Mouse (Mus musculus): ENCODE data around the gene Ikbkg. TPM values are rescaled to one million over a fixed set of nuclear protein-coding genes. Genes with fewer than 3 reads are reported as not detected.

Ikbkg gene
- total and polyA plus RNA-seq, 3 experiments: 20.5 to 40.6 (median 26.4) TPM

GRCm38 (mm10) chrX:74400136-74400535 is 7.0 kb downstream of the Ikbkg start (continued):
- TF ChIP-seq TCF12 (IDR thresholded peaks at IDR 0.05; ENCODE audit: low read depth, low read length): no peak
- TF ChIP-seq BHLHE40 (IDR thresholded peaks at IDR 0.05; ENCODE audit: low read depth, low read length): no peak
- no peak for TF ChIP-seq POLR2A (IDR thresholded peaks at IDR 0.05; ENCODE audit: low read depth, low read length)

GRCm38 (mm10) chrX:74408340-74408739 is 15.2 kb downstream of the Ikbkg start:
- Histone ChIP-seq H3K36me3 (replicated peaks in 1 of 2; ENCODE audit: control insufficient read depth in 1 of 2, insufficient read depth in 1 of 2, low read length in 1 of 2) (peaks cover 22 to 55% of the 10 kb centered on the region in 2 experiments), H3K4me2 (ENCODE audit: insufficient read depth, low read depth, poor library complexity, severe bottlenecking) (no peak overlapping the region), H3K79me2 (replicated peaks; ENCODE audit: control insufficient read depth, extremely low read depth, insufficient read depth, poor library complexity, severe bottlenecking) (no peaks in the 10 kb centered on the region), H3K9me3 (replicated peaks; ENCODE audit: low read length) (no peaks in the 10 kb centered on the region), H3K27me3 (replicated peaks) (no peaks in the 10 kb centered on the region), H3K9ac (ENCODE audit: insufficient read depth, low read depth) (no peak overlapping the region), H3K27ac (ENCODE audit: insufficient read depth, low read depth) (no peak overlapping the region), H3K4me1 (ENCODE audit: control insufficient read depth in 1 of 2, insufficient read depth in 2 of 2) (no peaks in the 10 kb centered on the region), H3K4me3 (replicated peaks in 1 of 3; ENCODE audit: low read depth in 2 of 3, low read length in 2 of 3, poor library complexity in 1 of 3) (no peak overlapping the region)
- dilution Hi-C loops (cut with MboI; ENCODE audit: extremely low pct_ligation_motif_present, extremely low pct_unique_long_range_greater_than_20kb, low sequenced_read_pairs): no loop called here
- DNase-seq (ENCODE audit: extremely low read depth): no peak
- in situ Hi-C loops (cut with MboI; ENCODE audit: low pct_ligation_motif_present, low pct_unique_long_range_greater_than_20kb, low sequenced_read_pairs): no loop called here
- no peak for TF ChIP-seq NRF1 (IDR thresholded peaks at IDR 0.05; ENCODE audit: low read depth, low read length)
- no peak for TF ChIP-seq MXI1 (IDR thresholded peaks at IDR 0.05; ENCODE audit: low read depth, low read length)
- TF ChIP-seq PAX5 (IDR thresholded peaks at IDR 0.05; ENCODE audit: low read length): no peak
- no peak for TF ChIP-seq GABPA (IDR thresholded peaks at IDR 0.05; ENCODE audit: insufficient replicate concordance, low read depth, low read length)
- no peak for TF ChIP-seq POLR2AphosphoS2 (IDR thresholded peaks at IDR 0.05; ENCODE audit: low read depth, low read length)
- no peak for TF ChIP-seq MAZ (IDR thresholded peaks at IDR 0.05; ENCODE audit: low read depth, low read length)
- no peak for TF ChIP-seq JUND (conservative IDR thresholded peaks at IDR 0.05; ENCODE audit: low read depth, low read length)
- TF ChIP-seq EP300 (IDR thresholded peaks at IDR 0.05; ENCODE audit: low read length): no peak
- no peak for TF ChIP-seq CHD1 (IDR thresholded peaks at IDR 0.05; ENCODE audit: low read depth, low read length)
- no peak for TF ChIP-seq ZMIZ1 (IDR thresholded peaks at IDR 0.05; ENCODE audit: low read depth, low read length)
- TF ChIP-seq NELFE (IDR thresholded peaks at IDR 0.05; ENCODE audit: low read depth, low read length): no peak
- TF ChIP-seq MEF2A (IDR thresholded peaks at IDR 0.05; ENCODE audit: borderline replicate concordance, low read depth, low read length): no peak
- TF ChIP-seq TBP (conservative IDR thresholded peaks at IDR 0.05; ENCODE audit: low read depth, low read length): no peak
- TF ChIP-seq JUN (IDR thresholded peaks at IDR 0.05; ENCODE audit: insufficient read depth, low read depth, low read length): no peak

- dilution Hi-C loops (cut with MboI; ENCODE audit: extremely low pct_ligation_motif_present, extremely low pct_unique_long_range_greater_than_20kb, low sequenced_read_pairs) (no loop called here), in situ Hi-C loops (cut with MboI; ENCODE audit: low pct_ligation_motif_present, low pct_unique_long_range_greater_than_20kb, low sequenced_read_pairs) (loop anchor here (5.0 to 10.0 kb wide), 2 partner anchors 166 to 299 kb away; partner anchors contain the start of gene Flna)
- Histone ChIP-seq H3K27ac (ENCODE audit: insufficient read depth, low read depth) (no peak overlapping the region), H3K9ac (ENCODE audit: insufficient read depth, low read depth) (no peak overlapping the region), H3K4me1 (ENCODE audit: control insufficient read depth in 1 of 2, insufficient read depth in 2 of 2) (no peaks in the 10 kb centered on the region), H3K27me3 (replicated peaks) (no peaks in the 10 kb centered on the region), H3K36me3 (replicated peaks in 1 of 2; ENCODE audit: control insufficient read depth in 1 of 2, insufficient read depth in 1 of 2, low read length in 1 of 2) (peaks cover 22 to 60% of the 10 kb centered on the region in 2 experiments), H3K9me3 (replicated peaks; ENCODE audit: low read length) (no peaks in the 10 kb centered on the region), H3K79me2 (replicated peaks; ENCODE audit: control insufficient read depth, extremely low read depth, insufficient read depth, poor library complexity, severe bottlenecking) (no peaks in the 10 kb centered on the region), H3K4me2 (ENCODE audit: insufficient read depth, low read depth, poor library complexity, severe bottlenecking) (no peak overlapping the region), H3K4me3 (replicated peaks in 1 of 3; ENCODE audit: low read depth in 2 of 3, low read length in 2 of 3, poor library complexity in 1 of 3) (no peak overlapping the region)
- DNase-seq (ENCODE audit: extremely low read depth): peak; percentile 59
- no peak for TF ChIP-seq MAX (IDR thresholded peaks at IDR 0.05; ENCODE audit: low read length)
- TF ChIP-seq TCF12 (IDR thresholded peaks at IDR 0.05; ENCODE audit: low read depth, low read length): no peak
- no peak for TF ChIP-seq NRF1 (IDR thresholded peaks at IDR 0.05; ENCODE audit: low read depth, low read length)
- TF ChIP-seq CHD2 (IDR thresholded peaks at IDR 0.05; ENCODE audit: low read length): peak; percentile 74
- TF ChIP-seq MYC (IDR thresholded peaks at IDR 0.05; ENCODE audit: low read depth, low read length): peak; percentile 55; the same call in 1 of the 2 replicates
- no peak for TF ChIP-seq ELF1 (IDR thresholded peaks at IDR 0.05; ENCODE audit: low read depth, low read length)
- no peak for TF ChIP-seq KAT2A (IDR thresholded peaks at IDR 0.05; ENCODE audit: insufficient replicate concordance, low read length)
- no peak for TF ChIP-seq BHLHE40 (IDR thresholded peaks at IDR 0.05; ENCODE audit: low read depth, low read length)
- TF ChIP-seq CTCF (conservative IDR thresholded peaks at IDR 0.05 in 1 of 2, IDR thresholded peaks at IDR 0.05 in 1 of 2; ENCODE audit: low read depth in 2 of 2, low read length in 2 of 2): peak; percentile 62 to 98
- TF ChIP-seq ETS1 (conservative IDR thresholded peaks at IDR 0.05; ENCODE audit: low read depth, low read length): no peak
- TF ChIP-seq GABPA (IDR thresholded peaks at IDR 0.05; ENCODE audit: insufficient replicate concordance, low read depth, low read length): no peak
- peak; percentile 73 for TF ChIP-seq IRF4 (IDR thresholded peaks at IDR 0.05; ENCODE audit: low read depth, low read length)
- 0 out of 2 replicates have a peak, but pooled peaks have one; percentile 35 for TF ChIP-seq NELFE (IDR thresholded peaks at IDR 0.05; ENCODE audit: low read depth, low read length)
- peak; percentile 94 for TF ChIP-seq RAD21 (IDR thresholded peaks at IDR 0.05; ENCODE audit: low read depth, low read length)
- TF ChIP-seq ZMIZ1 (IDR thresholded peaks at IDR 0.05; ENCODE audit: low read depth, low read length): no peak
- TF ChIP-seq ZC3H11A (IDR thresholded peaks at IDR 0.05; ENCODE audit: low read depth, low read length): peak; percentile 79
- TF ChIP-seq USF2 (conservative IDR thresholded peaks at IDR 0.05; ENCODE audit: low read depth, low read length): no peak
- TF ChIP-seq ZKSCAN1 (IDR thresholded peaks at IDR 0.05; ENCODE audit: borderline replicate concordance, low read depth, low read length): no peak
- peak; percentile 79; the same call in 1 of the 2 replicates for TF ChIP-seq MAZ (IDR thresholded peaks at IDR 0.05; ENCODE audit: low read depth, low read length)
- peak; percentile 56; the same call in 1 of the 2 replicates for TF ChIP-seq MXI1 (IDR thresholded peaks at IDR 0.05; ENCODE audit: low read depth, low read length)
- peak; percentile 87 for TF ChIP-seq SMC3 (IDR thresholded peaks at IDR 0.05; ENCODE audit: low read depth, low read length)
- no peak for TF ChIP-seq JUND (conservative IDR thresholded peaks at IDR 0.05; ENCODE audit: low read depth, low read length)
- no peak for TF ChIP-seq POLR2A (IDR thresholded peaks at IDR 0.05; ENCODE audit: low read depth, low read length)
Measured at GRCm38 (mm10) chrX:74413377-74413776, 20.3 kb downstream of the Ikbkg start.
